In the genomic region with DNA sequence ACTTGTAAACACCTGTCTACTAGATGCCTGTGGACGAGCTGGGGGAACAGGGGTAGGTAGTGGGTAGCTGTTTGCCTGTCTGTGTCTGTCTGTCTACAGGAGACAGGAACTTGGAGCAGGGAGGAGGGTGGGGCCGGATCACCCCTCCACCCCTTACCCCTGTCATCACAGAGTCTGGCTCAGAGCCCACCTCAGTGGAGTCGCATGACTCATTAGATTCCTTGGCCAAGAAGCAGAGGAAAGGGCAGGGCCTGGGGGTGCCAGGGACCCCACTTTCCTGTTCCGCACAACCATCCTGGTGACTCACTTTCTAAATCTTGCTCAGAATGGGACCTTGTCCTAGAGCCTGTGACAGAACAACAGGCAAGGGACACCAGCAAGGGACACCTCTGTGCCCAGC, we compare ENCODE assay signal across 9 mouse cellular contexts. TPM values are rescaled to one million over a fixed set of nuclear protein-coding genes. Genes with fewer than 3 reads are reported as not detected.
DNase-seq lines count a peak whose midpoint lies in the region; ATAC-seq and TF ChIP-seq lines count a peak whose summit lies in the region.
"Had no signal": no experiment of that assay in that cellular context is flagged by ENCODE, and none has a peak within 500 bp of the region (broad histone marks: within the 10 kb centered on the region; RNA-seq: fewer than 3 reads in every experiment).

No protein-coding gene starts in this region.

- no peak overlapping the region for H3K4me2 ChIP-seq in heart, postnatal 0 days (ENCODE audit: low read depth, low read length)
- no peak overlapping the region for H3K4me2 ChIP-seq in midbrain, embryonic 16.5 days (ENCODE audit: low read length)

- H3K9ac ChIP-seq in MEL (ENCODE audit: control insufficient read depth, low read depth, low read length, poor library complexity, severe bottlenecking) = no peak overlapping the region
- no peak overlapping the region for H3K9ac ChIP-seq in heart, postnatal 0 days (replicated peaks; ENCODE audit: low read depth, low read length)
- H3K9ac ChIP-seq in midbrain, embryonic 16.5 days (ENCODE audit: low read depth, low read length) = no peak overlapping the region

- peak; percentile 68 for DNase-seq in MEL (ENCODE audit: low read depth, low spot score)
- peak; percentile 69 for DNase-seq in adrenal gland, postnatal 25 days
- peak; percentile 74 for DNase-seq in heart, postnatal 0 days (ENCODE audit: low spot score)
- peak; percentile 80 to 88 for DNase-seq in lung, adult 18-20 months
- DNase-seq in thymus, postnatal 36 days = no peak
- no peak for DNase-seq in B cell, adult 2 months
- DNase-seq in frontal cortex, adult 2 months (ENCODE audit: extremely low spot score in 1 of 2, low spot score in 1 of 2) = no peak

- H3K79me2 ChIP-seq in MEL (ENCODE audit: control insufficient read depth, insufficient read depth, low read length, poor library complexity) = no peaks in the 10 kb centered on the region

- no peak for TF ChIP-seq RAD21 in MEL (IDR thresholded peaks at IDR 0.05; ENCODE audit: low read depth, low read length)

- TF ChIP-seq POLR2A in MEL (IDR thresholded peaks at IDR 0.05; ENCODE audit: control insufficient read depth in 1 of 2, insufficient read depth in 1 of 2, low read depth in 1 of 2, low read length in 2 of 2, poor library complexity in 1 of 2) = no peak

- peaks cover 0 to 14% of the 10 kb centered on the region in 2 experiments; a peak in 2 of 4 replicates for H3K36me3 ChIP-seq in MEL (ENCODE audit: control insufficient read depth in 1 of 2, insufficient read depth in 2 of 2, low read length in 2 of 2)
- H3K36me3 ChIP-seq in heart, postnatal 0 days (replicated peaks; ENCODE audit: control insufficient read depth, insufficient read depth, low read length) = no peaks in the 10 kb centered on the region
- no peaks in the 10 kb centered on the region for H3K36me3 ChIP-seq in midbrain, embryonic 16.5 days (ENCODE audit: control insufficient read depth, insufficient read depth, low read length)

- no peak for TF ChIP-seq EP300 in MEL (IDR thresholded peaks at IDR 0.05; ENCODE audit: low read depth in 1 of 2, low read length in 2 of 2)
- peak; percentile 62; the same call in 1 of the 2 replicates for TF ChIP-seq EP300 in heart, postnatal 0 days (IDR thresholded peaks at IDR 0.05; ENCODE audit: low read depth)

- TF ChIP-seq CTCF in MEL (IDR thresholded peaks at IDR 0.05 in 2 of 3, conservative IDR thresholded peaks at IDR 0.05 in 1 of 3; ENCODE audit: control insufficient read depth in 1 of 3, insufficient read depth in 1 of 3, low read depth in 2 of 3, low read length in 3 of 3, poor library complexity in 1 of 3, severe bottlenecking in 1 of 3) = no peak
- no peak for TF ChIP-seq CTCF in heart, postnatal 0 days (IDR thresholded peaks at IDR 0.05; ENCODE audit: low read depth)

- H3K27ac ChIP-seq in MEL (ENCODE audit: control insufficient read depth, low read depth, low read length) = no peak overlapping the region; the same call in 1 of the 2 replicates
- H3K27ac ChIP-seq in heart, postnatal 0 days (ENCODE audit: low read depth) = peak overlapping the region; percentile 60
- H3K27ac ChIP-seq in midbrain, embryonic 16.5 days (ENCODE audit: low read length) = no peak overlapping the region

- no peak overlapping the region for H3K4me3 ChIP-seq in MEL (ENCODE audit: control insufficient read depth in 1 of 2, insufficient read depth in 1 of 2, low read depth in 2 of 2, low read length in 2 of 2)
- no peak overlapping the region for H3K4me3 ChIP-seq in heart, postnatal 0 days (ENCODE audit: low read depth, low read length)
- no peak overlapping the region for H3K4me3 ChIP-seq in midbrain, embryonic 16.5 days (ENCODE audit: low read depth, low read length)
- H3K4me3 ChIP-seq: megakaryocyte, embryonic 14.5 days had no signal

- H3K9me3 ChIP-seq in MEL (replicated peaks; ENCODE audit: insufficient read depth, low read length) = no peaks in the 10 kb centered on the region
- no peaks in the 10 kb centered on the region for H3K9me3 ChIP-seq in heart, postnatal 0 days (replicated peaks; ENCODE audit: control insufficient read depth, low read length)
- H3K9me3 ChIP-seq in midbrain, embryonic 16.5 days (replicated peaks; ENCODE audit: control insufficient read depth, low read length, poor library complexity, severe bottlenecking) = no peaks in the 10 kb centered on the region
- H3K9me3 ChIP-seq: megakaryocyte, embryonic 14.5 days had no signal

- peaks cover 6 to 48% of the 10 kb centered on the region in 2 experiments for H3K4me1 ChIP-seq in MEL (ENCODE audit: control insufficient read depth in 1 of 2, insufficient read depth in 2 of 2, low read length in 2 of 2)
- peaks cover 41% of the 10 kb centered on the region for H3K4me1 ChIP-seq in heart, postnatal 0 days (ENCODE audit: control insufficient read depth, insufficient read depth)
- H3K4me1 ChIP-seq in midbrain, embryonic 16.5 days (ENCODE audit: control insufficient read depth, insufficient read depth, low read length) = peaks cover 10% of the 10 kb centered on the region

- 15% methylated on average over 4 of the region's 4 CpGs for WGBS in heart, postnatal 0 days
- WGBS in midbrain, embryonic 16.5 days = 84% methylated on average over 4 of the region's 4 CpGs

- no peaks in the 10 kb centered on the region for H3K27me3 ChIP-seq in MEL (ENCODE audit: control insufficient read depth in 1 of 2, insufficient read depth in 2 of 2, low read length in 2 of 2)
- H3K27me3 ChIP-seq in heart, postnatal 0 days (ENCODE audit: control insufficient read depth, insufficient read depth, low read length) = no peaks in the 10 kb centered on the region
- H3K27me3 ChIP-seq in midbrain, embryonic 16.5 days (ENCODE audit: control insufficient read depth, insufficient read depth, low read depth, low read length) = peaks cover 22% of the 10 kb centered on the region

- peak; percentile 13 for ATAC-seq in heart, postnatal 0 days (ENCODE audit: insufficient read depth, low read depth)
- ATAC-seq in midbrain, embryonic 16.5 days = no peak

TF ChIP-seq in MEL, 35 proteins besides CTCF, POLR2A, EP300 and RAD21:
- TF ChIP-seq MAZ (IDR thresholded peaks at IDR 0.05; ENCODE audit: low read depth, low read length) (no peak), ETS1 (IDR thresholded peaks at IDR 0.05; ENCODE audit: low read depth, low read length) (peak; percentile 47; the same call in 1 of the 2 replicates)
TF ChIP-seq in MEL: peak in this region for 1.

RNA-seq across cellular contexts. Expression of a gene that starts 2.2 kb away (rescaled TPM):
- total RNA-seq in MEL (2012; rRNA removed) = 6.1 and 6.2 TPM in 2 replicates
- 10 to 100 TPM in 1 of 2 experiments, not detected in 1; 21.9 TPM for polyA plus RNA-seq in MEL (2012; ENCODE audit: insufficient read depth in 1 of 2, insufficient read length in 2 of 2, low read depth in 1 of 2, low replicate concordance in 2 of 2, missing spikeins in 1 of 2)
- total RNA-seq in adrenal gland, postnatal 25 days (2021) = 77.1 and 111 TPM in 2 replicates
- total RNA-seq in heart, postnatal 0 days (2014; rRNA removed; ENCODE audit: low replicate concordance) = 128 and 168 TPM in 2 replicates
- polyA plus RNA-seq in heart, postnatal 0 days (2015; fragmentation: Nextera tagmentation; extraction: Ambion mirVana) = 56.1 and 61.3 TPM in 2 replicates
- 4.3 and 4.6 TPM in 2 replicates for polyA plus RNA-seq in midbrain, embryonic 16.5 days (2015; fragmentation: Nextera tagmentation; extraction: Ambion mirVana)
- 12.1 and 14.4 TPM in 2 replicates for polyA plus RNA-seq in frontal cortex, adult 2 months (2012; rRNA removed)

RNA-seq across cellular contexts. Expression of a gene that starts 37.9 kb away (rescaled TPM):
- total RNA-seq in MEL (2012; rRNA removed) = not detected in 2 replicates
- not detected for polyA plus RNA-seq in MEL (2012; ENCODE audit: insufficient read depth in 1 of 2, insufficient read length in 2 of 2, low read depth in 1 of 2, low replicate concordance in 2 of 2, missing spikeins in 1 of 2)
- total RNA-seq in adrenal gland, postnatal 25 days (2021) = 0.57 and 0.76 TPM in 2 replicates
- not detected in 2 replicates for total RNA-seq in heart, postnatal 0 days (2014; rRNA removed; ENCODE audit: low replicate concordance)
- not detected in 2 replicates for polyA plus RNA-seq in heart, postnatal 0 days (2015; fragmentation: Nextera tagmentation; extraction: Ambion mirVana)
- polyA plus RNA-seq in midbrain, embryonic 16.5 days (2015; fragmentation: Nextera tagmentation; extraction: Ambion mirVana) = 3.9 and 6.6 TPM in 2 replicates
- polyA plus RNA-seq in frontal cortex, adult 2 months (2012; rRNA removed) = 2.8 and 3.9 TPM in 2 replicates

RNA-seq across cellular contexts. Expression of a gene that starts 45.1 kb away (rescaled TPM):
- total RNA-seq in MEL (2012; rRNA removed) = not detected in 2 replicates
- polyA plus RNA-seq in MEL (2012; ENCODE audit: insufficient read depth in 1 of 2, insufficient read length in 2 of 2, low read depth in 1 of 2, low replicate concordance in 2 of 2, missing spikeins in 1 of 2) = under 1 TPM in 1 of 2 experiments, not detected in 1; 0.04 TPM
- not detected in 2 replicates for total RNA-seq in adrenal gland, postnatal 25 days (2021)
- total RNA-seq in heart, postnatal 0 days (2014; rRNA removed; ENCODE audit: low replicate concordance) = not detected in 2 replicates
- not detected in 2 replicates for polyA plus RNA-seq in heart, postnatal 0 days (2015; fragmentation: Nextera tagmentation; extraction: Ambion mirVana)
- 0.24 TPM in 1 of 2 replicates, not detected in the other for polyA plus RNA-seq in midbrain, embryonic 16.5 days (2015; fragmentation: Nextera tagmentation; extraction: Ambion mirVana)
- not detected in 2 replicates for polyA plus RNA-seq in frontal cortex, adult 2 months (2012; rRNA removed)

Comparison
In these comparisons a context has a peak if more than half of its experiments do, and no peak if none do; other contexts are left out.
1. DNase-seq: peak in MEL (single experiment), adrenal gland, postnatal 25 days (single experiment), heart, postnatal 0 days (single experiment) and lung, adult 18-20 months (2 of 2); none in thymus, postnatal 36 days (0 of 2), B cell, adult 2 months (0 of 2) and frontal cortex, adult 2 months (0 of 2).